Mouse (Mus musculus): ENCODE data around the gene Vps50. TPM values are rescaled to one million over a fixed set of nuclear protein-coding genes. Genes with fewer than 3 reads are reported as not detected.

Gene Vps50
- total RNA-seq, 4 experiments from 2014 or later: 55.2 to 61.3 (median 58.6) TPM

Other genes with a start within 250 kb of the Vps50 start
- gene Samd9l, start 98.8 kb upstream of the Vps50 start, total RNA-seq (2022): 1 to 10 TPM; 3.7 to 6.5 (median 5.1) TPM
- under 1 TPM; 0.21 to 0.91 (median 0.68) TPM for gene Hepacam2, start 84 bp upstream of the Vps50 start, total RNA-seq (2022)